ENCODE assay signal across 10 mouse cellular contexts in the genomic region with DNA sequence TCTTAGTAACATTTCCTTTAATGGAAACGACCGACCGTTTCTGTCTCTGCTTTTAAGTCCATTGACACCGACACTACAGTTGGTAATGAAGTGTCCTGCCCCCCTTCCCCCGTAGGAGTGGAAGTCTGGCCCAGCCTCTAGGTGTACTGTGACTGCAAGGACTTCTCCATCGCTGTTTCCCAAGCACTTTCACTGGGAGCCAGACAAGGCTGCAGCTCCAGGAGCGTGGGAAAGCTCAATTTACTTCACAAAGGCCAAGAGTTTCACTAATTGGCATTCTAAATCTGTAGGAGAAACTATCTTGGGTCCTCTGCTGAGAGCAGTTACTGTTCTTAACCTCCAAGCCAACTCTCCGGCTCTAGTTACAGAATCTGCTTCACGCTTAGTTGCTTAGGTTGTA. TPM values are rescaled to one million over a fixed set of nuclear protein-coding genes. Genes with fewer than 3 reads are reported as not detected.
DNase-seq lines count a peak whose midpoint lies in the region; ATAC-seq and TF ChIP-seq lines count a peak whose summit lies in the region.
"Had no signal": no experiment of that assay in that cellular context is flagged by ENCODE, and none has a peak within 500 bp of the region (broad histone marks: within the 10 kb centered on the region; RNA-seq: fewer than 3 reads in every experiment).

No protein-coding gene starts in this region.

- H3K36me3 ChIP-seq in kidney, adult 2 months (ENCODE audit: control insufficient read depth, insufficient read depth, low read length): no peaks in the 10 kb centered on the region
- H3K36me3 ChIP-seq in heart, embryonic 14.5 days (ENCODE audit: control insufficient read depth, insufficient read depth, low read length): no peaks in the 10 kb centered on the region
- H3K36me3 ChIP-seq in midbrain, embryonic 15.5 days (replicated peaks): no peaks in the 10 kb centered on the region
- H3K36me3 ChIP-seq: liver, embryonic 12.5 days had no signal

- TF ChIP-seq CTCF in kidney, adult 2 months (conservative IDR thresholded peaks at IDR 0.05; ENCODE audit: insufficient read depth, insufficient read length, low read depth, low read length): no peak

- peaks cover 35% of the 10 kb centered on the region for H3K4me1 ChIP-seq in kidney, adult 2 months (ENCODE audit: control insufficient read depth, insufficient read depth, low read length)
- H3K4me1 ChIP-seq in brown adipose tissue, adult 24 weeks (ENCODE audit: control insufficient read depth, insufficient read depth, insufficient read length, low read length): peaks cover 53% of the 10 kb centered on the region
- H3K4me1 ChIP-seq in heart, embryonic 14.5 days (ENCODE audit: control insufficient read depth in 2 of 2, insufficient read depth in 2 of 2, low read length in 2 of 2): peaks cover 23 to 57% of the 10 kb centered on the region in 2 experiments
- H3K4me1 ChIP-seq in midbrain, embryonic 15.5 days: peaks cover 21% of the 10 kb centered on the region

- WGBS in kidney, adult 2 months: 32% methylated on average over 9 of the region's 9 CpGs
- WGBS in heart, embryonic 14.5 days: 29% methylated on average over 9 of the region's 9 CpGs
- WGBS in midbrain, embryonic 15.5 days: 12% methylated on average over 9 of the region's 9 CpGs

- no peak for TF ChIP-seq POLR2A in kidney, adult 2 months (IDR thresholded peaks at IDR 0.05; ENCODE audit: low read depth, low read length)

- H3K4me3 ChIP-seq in kidney, adult 2 months (ENCODE audit: insufficient read depth, low read depth, low read length): no peak overlapping the region
- H3K4me3 ChIP-seq in brown adipose tissue, adult 24 weeks (ENCODE audit: insufficient read depth, low read depth, low read length): no peak overlapping the region
- H3K4me3 ChIP-seq in heart, embryonic 14.5 days (ENCODE audit: control insufficient read depth in 1 of 2, insufficient read depth in 1 of 2, low read depth in 1 of 2, low read length in 2 of 2): no peak overlapping the region
- H3K4me3 ChIP-seq in midbrain, embryonic 15.5 days: no peak overlapping the region
- H3K4me3 ChIP-seq: liver, embryonic 12.5 days had no signal

- H3K4me2 ChIP-seq in heart, embryonic 14.5 days (ENCODE audit: low read length): no peak overlapping the region
- H3K4me2 ChIP-seq in midbrain, embryonic 15.5 days: no peak overlapping the region

- H3K9me3 ChIP-seq in heart, embryonic 14.5 days (ENCODE audit: control insufficient read depth, low read length): no peaks in the 10 kb centered on the region
- H3K9me3 ChIP-seq in midbrain, embryonic 15.5 days: no peaks in the 10 kb centered on the region
- H3K9me3 ChIP-seq: G1E; liver, embryonic 12.5 days had no signal

- peak overlapping the region; percentile 8; the same call in 1 of the 2 replicates for H3K9ac ChIP-seq in heart, embryonic 14.5 days (ENCODE audit: low read length)
- no peak overlapping the region for H3K9ac ChIP-seq in midbrain, embryonic 15.5 days
- H3K9ac ChIP-seq: liver, embryonic 12.5 days had no signal

- peak; percentile 46 for DNase-seq in kidney, adult 2 months
- no peak for DNase-seq in kidney, adult 18-20 months
- DNase-seq in lung, postnatal 36 days: no peak
- no peak for DNase-seq in layer of hippocampus, adult 18-20 months (ENCODE audit: low spot score in 2 of 2)
- DNase-seq in testis, postnatal 10 days (ENCODE audit: low spot score): no peak

- no peak for ATAC-seq in heart, embryonic 14.5 days (ENCODE audit: insufficient number of reproducible peaks, insufficient read depth, low FRiP score, low read depth)
- ATAC-seq in midbrain, embryonic 15.5 days (replicated peaks): peak; percentile 55; the same call in 1 of the 2 replicates
- ATAC-seq: liver, embryonic 12.5 days had no signal

- no peaks in the 10 kb centered on the region for H3K27me3 ChIP-seq in kidney, adult 2 months (replicated peaks; ENCODE audit: control insufficient read depth, insufficient read depth, low read length)
- no peaks in the 10 kb centered on the region for H3K27me3 ChIP-seq in heart, embryonic 14.5 days (ENCODE audit: control insufficient read depth, insufficient read depth, low read length)
- H3K27me3 ChIP-seq in midbrain, embryonic 15.5 days (replicated peaks): no peaks in the 10 kb centered on the region
- H3K27me3 ChIP-seq: liver, embryonic 12.5 days had no signal

- peak overlapping the region; percentile 34 for H3K27ac ChIP-seq in kidney, adult 2 months (ENCODE audit: insufficient read depth, low read depth, low read length)
- peak overlapping the region; percentile 84 for H3K27ac ChIP-seq in brown adipose tissue, adult 24 weeks (replicated peaks; ENCODE audit: low read depth, low read length)
- H3K27ac ChIP-seq in heart, embryonic 14.5 days (replicated peaks in 1 of 2; ENCODE audit: control insufficient read depth in 1 of 2, insufficient read depth in 1 of 2, low read depth in 2 of 2, low read length in 2 of 2): peak overlapping the region; percentile 34 to 55; a peak in 2 of 4 replicates
- peak overlapping the region; percentile 49; the same call in 1 of the 2 replicates for H3K27ac ChIP-seq in midbrain, embryonic 15.5 days
- H3K27ac ChIP-seq: liver, embryonic 12.5 days had no signal

RNA-seq across cellular contexts. Expression of gene Jmjd1c, which starts 42.5 kb away (rescaled TPM):
- 9.4 and 10.0 TPM in 2 replicates for polyA plus RNA-seq in kidney, adult 2 months (2012; rRNA removed)
- 8.4 and 12.7 TPM in 2 replicates for polyA plus RNA-seq in brown adipose tissue, adult 24 weeks (2012; ENCODE audit: insufficient read depth, insufficient read length, missing spikeins)
- polyA plus RNA-seq in heart, embryonic 14.5 days (2014; fragmentation: Nextera tagmentation; extraction: Ambion mirVana): 42.4 and 43.4 TPM in 2 replicates
- polyA plus RNA-seq in midbrain, embryonic 15.5 days (2015; fragmentation: Nextera tagmentation; extraction: Ambion mirVana): 52.0 and 53.8 TPM in 2 replicates
- total RNA-seq in layer of hippocampus, adult 18-20 months (2021): 100 to 1,000 TPM in 1 of 2 experiments, 10 to 100 TPM in 1; 86.0 to 101 TPM

RNA-seq across cellular contexts. Expression of gene Reep3, which starts 43.3 kb away (rescaled TPM):
- 22.2 and 26.0 TPM in 2 replicates for polyA plus RNA-seq in kidney, adult 2 months (2012; rRNA removed)
- polyA plus RNA-seq in brown adipose tissue, adult 24 weeks (2012; ENCODE audit: insufficient read depth, insufficient read length, missing spikeins): 32.0 and 42.6 TPM in 2 replicates
- 28.7 and 31.5 TPM in 2 replicates for polyA plus RNA-seq in heart, embryonic 14.5 days (2014; fragmentation: Nextera tagmentation; extraction: Ambion mirVana)
- polyA plus RNA-seq in midbrain, embryonic 15.5 days (2015; fragmentation: Nextera tagmentation; extraction: Ambion mirVana): 28.3 and 29.2 TPM in 2 replicates
- total RNA-seq in layer of hippocampus, adult 18-20 months (2021): 10 to 100 TPM; 18.0 to 20.6 TPM

Comparison
In these comparisons a context has a peak if more than half of its experiments do, and no peak if none do; other contexts are left out.
1. H3K27ac ChIP-seq: peak in every context shown above with its lines; median percentile 84 in brown adipose tissue, adult 24 weeks; 49 in midbrain, embryonic 15.5 days; 44 in heart, embryonic 14.5 days; 34 in kidney, adult 2 months.